9 mouse cellular contexts compared by ENCODE assay signal in genomic region chr2:33878437-33878836, GRCm38 (mm10). TPM values are rescaled to one million over a fixed set of nuclear protein-coding genes. Genes with fewer than 3 reads are reported as not detected.
DNase-seq lines count a peak whose midpoint lies in the region; ATAC-seq and TF ChIP-seq lines count a peak whose summit lies in the region.
"Had no signal": no experiment of that assay in that cellular context is flagged by ENCODE, and none has a peak within 500 bp of the region (broad histone marks: within the 10 kb centered on the region; RNA-seq: fewer than 3 reads in every experiment).

No protein-coding gene starts in this region.

- H3K4me2 ChIP-seq in kidney, embryonic 16.5 days (replicated peaks; ENCODE audit: low read depth, low read length): no peak overlapping the region
- H3K4me2 ChIP-seq in embryonic facial prominence, embryonic 11.5 days (ENCODE audit: low read depth, low read length): no peak overlapping the region
- no peak overlapping the region for H3K4me2 ChIP-seq in hindbrain, postnatal 0 days (ENCODE audit: low read depth, low read length)
- no peak overlapping the region for H3K4me2 ChIP-seq in intestine, embryonic 15.5 days (replicated peaks)

- no peak for ATAC-seq in kidney, embryonic 16.5 days (ENCODE audit: low FRiP score, low TSS enrichment)
- ATAC-seq in embryonic facial prominence, embryonic 11.5 days (replicated peaks; ENCODE audit: insufficient number of reproducible peaks, low FRiP score, low TSS enrichment, low read depth): no peak; the same call in 1 of the 2 replicates
- no peak for ATAC-seq in hindbrain, postnatal 0 days
- no peak for ATAC-seq in intestine, embryonic 15.5 days

- H3K9me3 ChIP-seq in kidney, embryonic 16.5 days (ENCODE audit: low read length): no peaks in the 10 kb centered on the region
- no peaks in the 10 kb centered on the region for H3K9me3 ChIP-seq in embryonic facial prominence, embryonic 11.5 days (replicated peaks; ENCODE audit: control insufficient read depth, low read length)
- H3K9me3 ChIP-seq in hindbrain, postnatal 0 days (ENCODE audit: low read length): no peaks in the 10 kb centered on the region
- H3K9me3 ChIP-seq in intestine, embryonic 15.5 days: no peaks in the 10 kb centered on the region

- peak overlapping the region; percentile 34; the same call in 1 of the 2 replicates for H3K27ac ChIP-seq in kidney, embryonic 16.5 days (ENCODE audit: low read length)
- H3K27ac ChIP-seq in embryonic facial prominence, embryonic 11.5 days (replicated peaks; ENCODE audit: low read depth, low read length): peak overlapping the region; percentile 10; the same call in 1 of the 2 replicates
- peak overlapping the region; percentile 95 for H3K27ac ChIP-seq in hindbrain, postnatal 0 days
- H3K27ac ChIP-seq in olfactory bulb, adult 2 months (ENCODE audit: insufficient read depth, low read depth, low read length): peak overlapping the region; percentile 19; the same call in 1 of the 2 replicates
- no peak overlapping the region for H3K27ac ChIP-seq in intestine, embryonic 15.5 days

- TF ChIP-seq POLR2A in olfactory bulb, adult 2 months (IDR thresholded peaks at IDR 0.05; ENCODE audit: insufficient read depth, low read depth, low read length): no peak

- peaks cover 51% of the 10 kb centered on the region for H3K4me1 ChIP-seq in kidney, embryonic 16.5 days (ENCODE audit: insufficient read depth, low read length)
- peaks cover 3% of the 10 kb centered on the region for H3K4me1 ChIP-seq in embryonic facial prominence, embryonic 11.5 days (ENCODE audit: control insufficient read depth, insufficient read depth, low read length)
- H3K4me1 ChIP-seq in hindbrain, postnatal 0 days (ENCODE audit: insufficient read depth, low read length): peaks cover 49% of the 10 kb centered on the region
- peaks cover 54% of the 10 kb centered on the region for H3K4me1 ChIP-seq in olfactory bulb, adult 2 months (ENCODE audit: control insufficient read depth, insufficient read depth, low read length)
- H3K4me1 ChIP-seq in intestine, embryonic 15.5 days (replicated peaks): peaks cover 32% of the 10 kb centered on the region

- WGBS in kidney, embryonic 16.5 days: 45% methylated on average over 11 of the region's 11 CpGs
- 29% methylated on average over 11 of the region's 11 CpGs for WGBS in embryonic facial prominence, embryonic 11.5 days
- WGBS in hindbrain, postnatal 0 days: 11% methylated on average over 11 of the region's 11 CpGs
- WGBS in olfactory bulb, adult 2 months: 27% methylated on average over 11 of the region's 11 CpGs
- 40% methylated on average over 11 of the region's 11 CpGs for WGBS in intestine, embryonic 15.5 days

- H3K4me3 ChIP-seq in kidney, embryonic 16.5 days (ENCODE audit: low read length): no peak overlapping the region
- no peak overlapping the region for H3K4me3 ChIP-seq in embryonic facial prominence, embryonic 11.5 days (ENCODE audit: low read depth, low read length)
- H3K4me3 ChIP-seq in hindbrain, postnatal 0 days (ENCODE audit: low read length): no peak overlapping the region
- no peak overlapping the region for H3K4me3 ChIP-seq in olfactory bulb, adult 2 months (ENCODE audit: insufficient read depth, low read depth, low read length)
- no peak overlapping the region for H3K4me3 ChIP-seq in intestine, embryonic 15.5 days (replicated peaks)

- no peaks in the 10 kb centered on the region for H3K27me3 ChIP-seq in kidney, embryonic 16.5 days (ENCODE audit: insufficient read depth, low read length)
- no peaks in the 10 kb centered on the region for H3K27me3 ChIP-seq in embryonic facial prominence, embryonic 11.5 days (ENCODE audit: control insufficient read depth, insufficient read depth, low read length)
- no peaks in the 10 kb centered on the region for H3K27me3 ChIP-seq in hindbrain, postnatal 0 days (ENCODE audit: insufficient read depth, low read length)
- H3K27me3 ChIP-seq in intestine, embryonic 15.5 days (replicated peaks): no peaks in the 10 kb centered on the region

- H3K36me3 ChIP-seq in kidney, embryonic 16.5 days (ENCODE audit: insufficient read depth, low read length): 0 out of 2 replicates have a peak, but pooled peaks cover 6% of the 10 kb centered on the region
- no peaks in the 10 kb centered on the region for H3K36me3 ChIP-seq in embryonic facial prominence, embryonic 11.5 days (replicated peaks; ENCODE audit: control insufficient read depth, insufficient read depth, low read depth, low read length)
- peaks cover 6% of the 10 kb centered on the region; the same call in 1 of the 2 replicates for H3K36me3 ChIP-seq in hindbrain, postnatal 0 days (ENCODE audit: insufficient read depth, low read length)
- 0 out of 2 replicates have a peak, but pooled peaks cover 3% of the 10 kb centered on the region for H3K36me3 ChIP-seq in intestine, embryonic 15.5 days

- peak overlapping the region; percentile 10; the same call in 1 of the 2 replicates for H3K9ac ChIP-seq in kidney, embryonic 16.5 days (replicated peaks; ENCODE audit: low read length)
- H3K9ac ChIP-seq in embryonic facial prominence, embryonic 11.5 days (replicated peaks; ENCODE audit: low read length): peak overlapping the region; percentile 7; the same call in 1 of the 2 replicates
- no peak overlapping the region; the same call in 1 of the 2 replicates for H3K9ac ChIP-seq in hindbrain, postnatal 0 days (replicated peaks; ENCODE audit: low read length)
- no peak overlapping the region for H3K9ac ChIP-seq in intestine, embryonic 15.5 days

- no peak for TF ChIP-seq CTCF in hindbrain, postnatal 0 days (IDR thresholded peaks at IDR 0.05; ENCODE audit: low read depth)
- no peak for TF ChIP-seq CTCF in olfactory bulb, adult 2 months (IDR thresholded peaks at IDR 0.05; ENCODE audit: insufficient read depth, low read depth, low read length)

- DNase-seq in kidney, postnatal 36 days: no peak
- DNase-seq in embryonic facial prominence, embryonic 11.5 days (ENCODE audit: low spot score): peak; percentile 56
- peak; percentile 33 for DNase-seq in hindbrain, postnatal 0 days (ENCODE audit: low spot score)
- DNase-seq in kidney, adult 11 months: no peak
- DNase-seq in ovary, postnatal 14 days (ENCODE audit: low spot score): no peak
- DNase-seq: gastrocnemius, postnatal 14 days had no signal

RNA-seq across cellular contexts. Expression of gene Mvb12b, which starts 9.3 kb away (rescaled TPM):
- 14.2 and 16.4 TPM in 2 replicates for polyA plus RNA-seq in kidney, embryonic 16.5 days (2015; fragmentation: Nextera tagmentation; extraction: Ambion mirVana)
- polyA plus RNA-seq in embryonic facial prominence, embryonic 11.5 days (2014; fragmentation: Nextera tagmentation; extraction: Ambion mirVana): 23.3 and 25.6 TPM in 2 replicates
- 134 and 142 TPM in 2 replicates for total RNA-seq in hindbrain, postnatal 0 days (2014; rRNA removed)
- 55.4 and 64.1 TPM in 2 replicates for polyA plus RNA-seq in hindbrain, postnatal 0 days (2015; fragmentation: Nextera tagmentation; extraction: Ambion mirVana)
- polyA plus RNA-seq in olfactory bulb, adult 2 months (2012; ENCODE audit: insufficient read depth, insufficient read length, low replicate concordance, missing spikeins): not detected in 2 replicates
- polyA plus RNA-seq in intestine, embryonic 15.5 days (2015; fragmentation: Nextera tagmentation; extraction: Ambion mirVana): 12.8 and 15.7 TPM in 2 replicates

Comparison
In these comparisons a context has a peak if more than half of its experiments do, and no peak if none do; other contexts are left out.
1. H3K9ac ChIP-seq: peak in kidney, embryonic 16.5 days (single experiment) and embryonic facial prominence, embryonic 11.5 days (single experiment); none in hindbrain, postnatal 0 days (single experiment) and intestine, embryonic 15.5 days (single experiment).
2. DNase-seq: peak in embryonic facial prominence, embryonic 11.5 days (single experiment) and hindbrain, postnatal 0 days (single experiment); none in kidney, postnatal 36 days (0 of 2), kidney, adult 11 months (single experiment) and ovary, postnatal 14 days (single experiment).